Mouse (Mus musculus): ENCODE data around the gene Tmtc2. TPM values are rescaled to one million over a fixed set of nuclear protein-coding genes. Genes with fewer than 3 reads are reported as not detected.
A peak's percentile ranks its signal among the peaks of the same experiment; 100 is the strongest.

The Tmtc2 gene
- polyA plus RNA-seq, 1 experiment, result 14.5 TPM

GRCm38 (mm10) chr10:105345920-105346319 lies 228.3 kb downstream of the Tmtc2 start:
- TF ChIP-seq POLR2A (IDR thresholded peaks at IDR 0.05; ENCODE audit: borderline replicate concordance, extremely low read depth, insufficient read depth, insufficient read length, poor library complexity, severe bottlenecking) (no peak), CTCF (IDR thresholded peaks at IDR 0.05; ENCODE audit: borderline replicate concordance, extremely low read depth, insufficient read depth, insufficient read length) (no peak)
- no peak for DNase-seq (ENCODE audit: low read depth)

- no peak for DNase-seq (ENCODE audit: low read depth)
- TF ChIP-seq POLR2A (IDR thresholded peaks at IDR 0.05; ENCODE audit: borderline replicate concordance, extremely low read depth, insufficient read depth, insufficient read length, poor library complexity, severe bottlenecking) (no peak), CTCF (IDR thresholded peaks at IDR 0.05; ENCODE audit: borderline replicate concordance, extremely low read depth, insufficient read depth, insufficient read length) (no peak)
Observed at GRCm38 (mm10) chr10:105332856-105333255, 241.4 kb downstream of the Tmtc2 start.

GRCm38 (mm10) chr10:105330327-105330726 lies 243.9 kb downstream of the Tmtc2 start:
- DNase-seq (ENCODE audit: low read depth), result no peak
- no peak for TF ChIP-seq CTCF (IDR thresholded peaks at IDR 0.05; ENCODE audit: borderline replicate concordance, extremely low read depth, insufficient read depth, insufficient read length)
- TF ChIP-seq POLR2A (IDR thresholded peaks at IDR 0.05; ENCODE audit: borderline replicate concordance, extremely low read depth, insufficient read depth, insufficient read length, poor library complexity, severe bottlenecking), result no peak

- TF ChIP-seq POLR2A (IDR thresholded peaks at IDR 0.05; ENCODE audit: borderline replicate concordance, extremely low read depth, insufficient read depth, insufficient read length, poor library complexity, severe bottlenecking) (no peak), CTCF (IDR thresholded peaks at IDR 0.05; ENCODE audit: borderline replicate concordance, extremely low read depth, insufficient read depth, insufficient read length) (no peak)
- no peak for DNase-seq (ENCODE audit: low read depth)
Observed at GRCm38 (mm10) chr10:105323646-105324192, 250.5 kb downstream of the Tmtc2 start.

- peak; percentile 75 for DNase-seq (ENCODE audit: low read depth)
- no peak for TF ChIP-seq CTCF (IDR thresholded peaks at IDR 0.05; ENCODE audit: borderline replicate concordance, extremely low read depth, insufficient read depth, insufficient read length)
- no peak for TF ChIP-seq POLR2A (IDR thresholded peaks at IDR 0.05; ENCODE audit: borderline replicate concordance, extremely low read depth, insufficient read depth, insufficient read length, poor library complexity, severe bottlenecking)
Observed at GRCm38 (mm10) chr10:105319299-105320057, 254.8 kb downstream of the Tmtc2 start.

- peak; percentile 80 for DNase-seq (ENCODE audit: low read depth)
- TF ChIP-seq CTCF (IDR thresholded peaks at IDR 0.05; ENCODE audit: borderline replicate concordance, extremely low read depth, insufficient read depth, insufficient read length) (no peak), POLR2A (IDR thresholded peaks at IDR 0.05; ENCODE audit: borderline replicate concordance, extremely low read depth, insufficient read depth, insufficient read length, poor library complexity, severe bottlenecking) (no peak)
Observed at GRCm38 (mm10) chr10:105318869-105319268, 255.4 kb downstream of the Tmtc2 start.

- no peak for DNase-seq (ENCODE audit: low read depth)
Observed at GRCm38 (mm10) chr10:105312986-105313385, 261.3 kb downstream of the Tmtc2 start.

GRCm38 (mm10) chr10:105297560-105297959 lies 276.7 kb downstream of the Tmtc2 start:
- TF ChIP-seq POLR2A (IDR thresholded peaks at IDR 0.05; ENCODE audit: borderline replicate concordance, extremely low read depth, insufficient read depth, insufficient read length, poor library complexity, severe bottlenecking) (no peak), CTCF (IDR thresholded peaks at IDR 0.05; ENCODE audit: borderline replicate concordance, extremely low read depth, insufficient read depth, insufficient read length) (no peak)
- DNase-seq (ENCODE audit: low read depth), result peak; percentile 16

More at GRCm38 (mm10) chr10:105312986-105313385, 261.3 kb downstream of the Tmtc2 start:
- no peak for TF ChIP-seq CTCF (IDR thresholded peaks at IDR 0.05; ENCODE audit: borderline replicate concordance, extremely low read depth, insufficient read depth, insufficient read length)
- TF ChIP-seq POLR2A (IDR thresholded peaks at IDR 0.05; ENCODE audit: borderline replicate concordance, extremely low read depth, insufficient read depth, insufficient read length, poor library complexity, severe bottlenecking), result no peak

- TF ChIP-seq POLR2A (IDR thresholded peaks at IDR 0.05; ENCODE audit: borderline replicate concordance, extremely low read depth, insufficient read depth, insufficient read length, poor library complexity, severe bottlenecking) (no peak), CTCF (IDR thresholded peaks at IDR 0.05; ENCODE audit: borderline replicate concordance, extremely low read depth, insufficient read depth, insufficient read length) (no peak)
- DNase-seq (ENCODE audit: low read depth), result no peak
Observed at GRCm38 (mm10) chr10:105292961-105293360, 281.3 kb downstream of the Tmtc2 start.

- no peak for TF ChIP-seq POLR2A (IDR thresholded peaks at IDR 0.05; ENCODE audit: borderline replicate concordance, extremely low read depth, insufficient read depth, insufficient read length, poor library complexity, severe bottlenecking)
- TF ChIP-seq CTCF (IDR thresholded peaks at IDR 0.05; ENCODE audit: borderline replicate concordance, extremely low read depth, insufficient read depth, insufficient read length), result no peak
- DNase-seq (ENCODE audit: low read depth), result no peak
Observed at GRCm38 (mm10) chr10:105288472-105288871, 285.8 kb downstream of the Tmtc2 start.

GRCm38 (mm10) chr10:105287575-105287974 lies 286.7 kb downstream of the Tmtc2 start:
- DNase-seq (ENCODE audit: low read depth), result no peak
- no peak for TF ChIP-seq POLR2A (IDR thresholded peaks at IDR 0.05; ENCODE audit: borderline replicate concordance, extremely low read depth, insufficient read depth, insufficient read length, poor library complexity, severe bottlenecking)
- TF ChIP-seq CTCF (IDR thresholded peaks at IDR 0.05; ENCODE audit: borderline replicate concordance, extremely low read depth, insufficient read depth, insufficient read length), result no peak

- DNase-seq (ENCODE audit: low read depth), result peak; percentile 15
- TF ChIP-seq CTCF (IDR thresholded peaks at IDR 0.05; ENCODE audit: borderline replicate concordance, extremely low read depth, insufficient read depth, insufficient read length), result no peak
- no peak for TF ChIP-seq POLR2A (IDR thresholded peaks at IDR 0.05; ENCODE audit: borderline replicate concordance, extremely low read depth, insufficient read depth, insufficient read length, poor library complexity, severe bottlenecking)
Observed at GRCm38 (mm10) chr10:105287064-105287463, 287.2 kb downstream of the Tmtc2 start.
